23 mouse cellular contexts compared by ENCODE assay signal in genomic region chr5:17854127-17854923, GRCm38 (mm10). TPM values are rescaled to one million over a fixed set of nuclear protein-coding genes. Genes with fewer than 3 reads are reported as not detected.
DNase-seq lines count a peak whose midpoint lies in the region; ATAC-seq and TF ChIP-seq lines count a peak whose summit lies in the region.
"Had no signal": no experiment of that assay in that cellular context is flagged by ENCODE, and none has a peak within 500 bp of the region (broad histone marks: within the 10 kb centered on the region; RNA-seq: fewer than 3 reads in every experiment).

No protein-coding gene starts in this region.

- H3K36me3 ChIP-seq in lung, postnatal 0 days (ENCODE audit: insufficient read depth, low read length): no peaks in the 10 kb centered on the region
- no peaks in the 10 kb centered on the region for H3K36me3 ChIP-seq in midbrain, embryonic 10.5 days
- H3K36me3 ChIP-seq: embryonic facial prominence, embryonic 12.5 days; forebrain, embryonic 12.5 days; heart, embryonic 12.5 days; hindbrain, embryonic 13.5 days; kidney, embryonic 15.5 days; limb, embryonic 13.5 days; liver, embryonic 15.5 days; midbrain, embryonic 12.5 days; stomach, embryonic 15.5 days had no signal

- no peak for TF ChIP-seq CTCF in lung, postnatal 0 days (IDR thresholded peaks at IDR 0.05)

- H3K4me2 ChIP-seq in lung, postnatal 0 days (replicated peaks; ENCODE audit: low read depth, low read length): no peak overlapping the region
- H3K4me2 ChIP-seq: embryonic facial prominence, embryonic 12.5 days; forebrain, embryonic 12.5 days; heart, embryonic 12.5 days; hindbrain, embryonic 13.5 days; kidney, embryonic 15.5 days; limb, embryonic 13.5 days; liver, embryonic 15.5 days; midbrain, embryonic 12.5 days; stomach, embryonic 15.5 days had no signal

- ATAC-seq in lung, postnatal 0 days: peak; percentile 74
- peak; percentile 76 for ATAC-seq in megakaryocyte, adult 5-6 weeks (ENCODE audit: poor library complexity, severe bottlenecking)
- ATAC-seq in frontal cortex, adult (ENCODE audit: low TSS enrichment): no peak

- H3K4me3 ChIP-seq in lung, postnatal 0 days (ENCODE audit: low read depth, low read length): no peak overlapping the region
- no peak overlapping the region for H3K4me3 ChIP-seq in midbrain, embryonic 10.5 days
- H3K4me3 ChIP-seq: embryonic facial prominence, embryonic 12.5 days; forebrain, embryonic 12.5 days; heart, embryonic 12.5 days; hindbrain, embryonic 13.5 days; kidney, embryonic 15.5 days; limb, embryonic 13.5 days; liver, embryonic 15.5 days; midbrain, embryonic 12.5 days; stomach, embryonic 15.5 days had no signal

- H3K9me3 ChIP-seq in lung, postnatal 0 days (ENCODE audit: low read length): no peaks in the 10 kb centered on the region
- H3K9me3 ChIP-seq in midbrain, embryonic 10.5 days (replicated peaks): no peaks in the 10 kb centered on the region
- H3K9me3 ChIP-seq: embryonic facial prominence, embryonic 12.5 days; forebrain, embryonic 12.5 days; heart, embryonic 12.5 days; hindbrain, embryonic 13.5 days; kidney, embryonic 15.5 days; limb, embryonic 13.5 days; liver, embryonic 15.5 days; midbrain, embryonic 12.5 days; stomach, embryonic 15.5 days had no signal

- no peak overlapping the region for H3K9ac ChIP-seq in lung, postnatal 0 days (replicated peaks; ENCODE audit: low read depth)
- H3K9ac ChIP-seq: embryonic facial prominence, embryonic 12.5 days; forebrain, embryonic 12.5 days; heart, embryonic 12.5 days; hindbrain, embryonic 13.5 days; kidney, embryonic 15.5 days; limb, embryonic 13.5 days; liver, embryonic 15.5 days; midbrain, embryonic 12.5 days; stomach, embryonic 15.5 days had no signal

- TF ChIP-seq EP300 in lung, postnatal 0 days (IDR thresholded peaks at IDR 0.05): peak; percentile 64

- WGBS in lung, postnatal 0 days: 72% methylated on average over 3 of the region's 3 CpGs
- WGBS in midbrain, embryonic 10.5 days: 88% methylated on average over 3 of the region's 3 CpGs

- H3K4me1 ChIP-seq in lung, postnatal 0 days (ENCODE audit: insufficient read depth, low read depth, low read length): no peaks in the 10 kb centered on the region; the same call in 1 of the 2 replicates
- H3K4me1 ChIP-seq in midbrain, embryonic 10.5 days: no peaks in the 10 kb centered on the region
- H3K4me1 ChIP-seq: embryonic facial prominence, embryonic 12.5 days; forebrain, embryonic 12.5 days; hindbrain, embryonic 13.5 days; kidney, embryonic 15.5 days; limb, embryonic 13.5 days; liver, embryonic 15.5 days; midbrain, embryonic 12.5 days; stomach, embryonic 15.5 days had no signal

- DNase-seq in adrenal gland, adult 2 months: peak; percentile 23
- DNase-seq in adrenal gland, postnatal 14 days: no peak
- peak; percentile 81 for DNase-seq in lung, postnatal 0 days (ENCODE audit: low spot score)
- no peak for DNase-seq in lung, postnatal 14 days
- no peak for DNase-seq in midbrain, embryonic 10.5 days (ENCODE audit: low spot score)
- DNase-seq: adrenal gland, postnatal 36 days; cerebellum, adult 11-12 months; cerebellum, postnatal 14 days; kidney, adult 11 months; kidney, postnatal 36 days; right cerebral cortex, postnatal 4 days; thymus, postnatal 36 days had no signal

- H3K27ac ChIP-seq in lung, postnatal 0 days (ENCODE audit: low read length): peak overlapping the region; percentile 51; the same call in 1 of the 2 replicates
- no peak overlapping the region for H3K27ac ChIP-seq in midbrain, embryonic 10.5 days (replicated peaks)
- H3K27ac ChIP-seq: embryonic facial prominence, embryonic 12.5 days; forebrain, embryonic 12.5 days; hindbrain, embryonic 13.5 days; kidney, embryonic 15.5 days; limb, embryonic 13.5 days; liver, embryonic 15.5 days; midbrain, embryonic 12.5 days; stomach, embryonic 15.5 days had no signal

- no peaks in the 10 kb centered on the region for H3K27me3 ChIP-seq in lung, postnatal 0 days (replicated peaks; ENCODE audit: insufficient read depth, low read length)
- H3K27me3 ChIP-seq in midbrain, embryonic 10.5 days (ENCODE audit: low read depth, poor library complexity, severe bottlenecking): no peaks in the 10 kb centered on the region
- H3K27me3 ChIP-seq: embryonic facial prominence, embryonic 12.5 days; forebrain, embryonic 12.5 days; heart, embryonic 12.5 days; hindbrain, embryonic 13.5 days; kidney, embryonic 15.5 days; limb, embryonic 13.5 days; liver, embryonic 15.5 days; midbrain, embryonic 12.5 days; stomach, embryonic 15.5 days had no signal

RNA-seq across cellular contexts. Expression of gene Cd36, which starts 34.3 kb away (rescaled TPM):
- total RNA-seq in adrenal gland, adult 2 months (2021): 100 to 1,000 TPM; 448 to 820 TPM
- polyA plus RNA-seq in adrenal gland, adult 2 months (2012; rRNA removed): 12.1 and 12.6 TPM in 2 replicates
- 980 and 1,147 TPM in 2 replicates for total RNA-seq in adrenal gland, postnatal 14 days (2021)
- 448 and 458 TPM in 2 replicates for polyA plus RNA-seq in lung, postnatal 0 days (2015; fragmentation: Nextera tagmentation; extraction: Ambion mirVana)
- 5.0 and 11.1 TPM in 2 replicates for total RNA-seq in megakaryocyte, adult 5-6 weeks (2015)
- 4.3 and 6.0 TPM in 2 replicates for total RNA-seq in megakaryocyte, adult 5-6 weeks (2017)
- 1.1 and 1.5 TPM in 2 replicates for polyA plus RNA-seq in midbrain, embryonic 10.5 days (2016; fragmentation: Nextera tagmentation; extraction: Ambion mirVana)

Comparison
In these comparisons a context has a peak if more than half of its experiments do, and no peak if none do; other contexts are left out.
1. DNase-seq: peak in adrenal gland, adult 2 months (single experiment) and lung, postnatal 0 days (single experiment); none in adrenal gland, postnatal 14 days (single experiment), lung, postnatal 14 days (single experiment) and midbrain, embryonic 10.5 days (single experiment).
2. RNA of gene Cd36, which starts 34.3 kb away (total RNA-seq): 980 to 1,147 TPM in adrenal gland, postnatal 14 days and 448 to 820 TPM in adrenal gland, adult 2 months; 4.3 to 11.1 TPM in megakaryocyte, adult 5-6 weeks; every median in the first group is over 10 times any median in the second.